Mouse (Mus musculus) E14TG2a.4 (cell line): ENCODE data around the gene Ccer2.

Experiments
- CTCF ChIP-seq: conservative IDR thresholded peaks from 2 replicates; pipeline ENCODE4 v1.5.1; 2014; ENCODE audit warnings: low read length
- NANOG ChIP-seq: IDR thresholded peaks from 2 replicates; pipeline ENCODE4 v1.6.1; 2014; ENCODE audit warnings: borderline replicate concordance, low read length, mixed read lengths

- no peak for TF ChIP-seq CTCF
- no peak for TF ChIP-seq NANOG
Measured at GRCm38 (mm10) chr7:28740949-28741348, 15.0 kb upstream of the Ccer2 start.
